Mouse (Mus musculus): ENCODE results near the gene Il1r1. TPM values are rescaled to one million over a fixed set of nuclear protein-coding genes. Genes with fewer than 3 reads are reported as not detected.

Il1r1 gene
- polyA plus RNA-seq, 2 experiments from 2014 or later, result 0.25 to 0.46 TPM

GRCm38 (mm10) chr1:40322543-40322942 lies 97.7 kb downstream of the Il1r1 start:
- no peak for ATAC-seq

DNA sequence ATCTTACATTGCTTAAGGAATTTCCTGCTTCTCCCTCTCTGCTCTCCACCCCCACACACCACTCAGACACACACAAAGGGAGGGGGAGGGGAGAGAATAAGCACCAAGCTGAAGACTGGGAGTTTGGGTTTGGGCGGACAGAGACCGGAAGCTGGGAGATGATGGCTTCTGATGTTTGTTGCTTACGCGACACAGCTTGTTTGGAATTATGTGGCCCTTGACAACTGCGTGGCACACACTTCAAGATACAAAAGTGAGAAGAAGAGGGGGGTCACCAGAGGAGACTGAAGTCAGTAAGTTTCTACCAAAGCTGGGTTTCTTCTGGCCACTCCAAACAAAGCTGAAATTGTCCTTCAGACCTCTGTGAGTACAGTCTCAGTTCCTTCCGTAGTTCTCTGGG lies 99.6 kb downstream of the Il1r1 start, which contains the start of gene Il1rl2:
Il1rl2 (plus strand) TSS at position 154 of the 400 bp plus-strand sequence.
- ATAC-seq, result peak; percentile 58

DNA sequence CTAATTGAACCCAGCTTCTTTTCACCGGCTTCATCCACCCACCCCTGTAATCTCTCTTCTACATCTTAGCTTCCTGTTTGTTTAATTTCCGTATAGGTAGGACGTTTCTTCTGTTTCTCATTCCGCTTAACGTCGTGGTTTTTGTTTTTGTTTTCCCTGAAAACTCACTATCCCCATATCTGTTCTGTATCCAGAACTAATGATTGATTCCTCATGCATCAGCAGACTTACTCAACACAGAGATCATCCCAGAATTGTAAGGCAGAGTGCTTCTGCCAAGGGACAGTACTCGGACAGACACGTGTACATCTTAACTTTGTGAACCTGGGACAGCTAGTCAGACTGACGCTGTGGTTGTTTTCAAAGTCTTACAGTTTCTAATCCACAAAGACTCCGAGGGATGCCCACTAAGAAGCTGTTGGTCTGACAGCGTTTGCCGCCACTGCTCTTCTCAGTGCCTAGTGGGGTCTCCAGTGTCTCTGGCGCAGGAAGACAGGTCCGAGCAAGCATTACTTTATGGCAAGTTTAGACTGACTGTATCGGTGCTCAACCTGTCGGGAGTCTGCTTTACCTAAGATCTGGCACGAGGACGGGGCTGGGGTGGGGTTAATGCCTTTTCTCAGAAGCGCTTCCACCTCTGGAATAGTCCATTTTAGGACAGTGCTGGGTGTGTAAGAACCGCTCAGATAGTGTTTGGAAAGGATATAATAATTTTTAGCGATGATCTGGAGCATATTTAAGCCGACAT lies 100.2 kb downstream of the Il1r1 start:
- peak; percentile 80 for ATAC-seq

DNA sequence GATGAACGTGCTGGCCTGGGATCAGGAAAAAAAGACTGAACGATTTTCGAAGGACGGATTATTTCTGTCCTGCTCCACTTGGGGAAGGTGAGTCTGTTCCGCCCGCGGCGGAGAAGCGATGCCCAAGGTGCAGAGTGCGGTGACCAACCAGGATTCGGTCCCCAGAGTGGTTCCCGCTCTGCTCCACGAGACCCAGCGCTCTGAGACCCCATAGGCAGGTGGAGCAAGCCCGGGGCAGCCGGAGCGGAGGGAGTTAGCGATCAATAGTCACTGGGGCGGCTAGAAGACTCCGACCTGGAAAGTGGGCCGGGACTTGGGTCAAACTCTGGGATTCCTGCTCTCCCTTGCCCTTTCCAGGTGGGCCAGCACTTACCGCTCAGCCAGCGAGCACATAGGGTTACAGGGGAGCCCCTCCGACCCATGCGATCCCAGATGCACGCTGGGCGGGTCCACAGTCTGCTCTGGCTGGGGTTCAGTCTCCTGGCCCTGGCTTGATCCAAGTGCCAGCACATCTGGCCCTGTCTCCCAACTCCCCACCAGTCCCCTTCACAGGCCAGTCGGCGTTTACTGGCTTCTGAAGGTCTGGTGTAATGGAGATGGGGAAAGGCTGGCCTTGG lies 100.9 kb downstream of the Il1r1 start:
- ATAC-seq, result no peak

GRCm38 (mm10) chr1:40327604-40328003 lies 102.7 kb downstream of the Il1r1 start:
- ATAC-seq, result no peak

GRCm38 (mm10) chr1:40329526-40329925 lies 104.6 kb downstream of the Il1r1 start:
- no peak for ATAC-seq

GRCm38 (mm10) chr1:40330181-40330580 lies 105.3 kb downstream of the Il1r1 start:
- no peak for ATAC-seq

GRCm38 (mm10) chr1:40339346-40339745 lies 114.5 kb downstream of the Il1r1 start:
- no peak for ATAC-seq

DNA sequence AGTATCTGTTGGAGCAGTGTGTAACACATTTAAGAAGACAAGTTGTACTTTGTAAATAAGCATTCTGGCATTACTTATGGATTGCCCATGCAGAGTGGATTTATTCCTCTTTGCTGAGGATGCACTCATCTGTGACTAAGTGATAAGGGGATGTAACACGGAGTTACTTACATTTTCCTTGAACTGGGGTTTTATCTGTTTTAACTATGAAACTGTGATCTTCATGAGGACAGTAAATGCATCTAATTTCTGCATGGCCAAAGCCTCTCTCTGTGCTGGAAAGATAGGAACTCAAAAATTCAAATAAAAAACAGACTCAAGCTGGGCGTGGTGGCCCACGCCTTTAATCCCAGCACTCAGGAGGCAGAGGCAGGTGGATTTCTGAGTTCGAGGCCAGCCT lies 115.2 kb downstream of the Il1r1 start:
- no peak for ATAC-seq

DNA sequence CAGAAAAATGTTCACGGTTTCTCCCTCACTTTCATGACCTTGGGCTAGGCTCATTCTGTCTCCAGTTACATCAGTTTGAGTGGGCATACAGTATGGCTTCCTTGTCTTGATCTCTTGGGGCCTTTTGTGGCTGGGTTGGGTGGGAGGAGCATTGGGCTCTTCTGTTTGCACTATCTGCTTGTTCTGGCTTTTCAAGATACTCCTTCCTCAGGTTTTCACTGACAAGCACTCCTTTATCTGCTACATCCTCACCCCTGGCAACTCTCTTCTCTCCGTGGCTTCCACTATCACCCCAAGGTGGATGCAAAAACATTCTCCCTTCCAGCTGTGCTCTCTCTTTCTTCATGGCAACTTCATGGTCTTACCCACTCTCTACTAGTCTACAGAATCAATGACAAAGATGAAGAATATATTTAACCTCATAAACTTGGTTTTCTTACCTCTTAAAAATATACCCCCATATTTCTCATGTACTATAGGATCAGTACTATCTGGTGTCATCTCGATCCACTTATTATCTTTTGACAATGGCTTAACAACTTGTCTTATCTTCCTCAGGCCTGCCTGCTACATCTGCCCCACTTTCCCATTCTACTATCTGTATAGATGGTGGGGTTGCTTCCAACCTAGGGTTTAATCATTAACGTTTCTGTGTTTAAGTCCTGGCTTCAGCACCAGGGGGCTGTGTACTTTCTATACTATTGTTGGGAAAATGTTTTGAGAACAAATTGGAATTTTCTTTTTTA lies 127.5 kb downstream of the Il1r1 start:
- ATAC-seq, result no peak

DNA sequence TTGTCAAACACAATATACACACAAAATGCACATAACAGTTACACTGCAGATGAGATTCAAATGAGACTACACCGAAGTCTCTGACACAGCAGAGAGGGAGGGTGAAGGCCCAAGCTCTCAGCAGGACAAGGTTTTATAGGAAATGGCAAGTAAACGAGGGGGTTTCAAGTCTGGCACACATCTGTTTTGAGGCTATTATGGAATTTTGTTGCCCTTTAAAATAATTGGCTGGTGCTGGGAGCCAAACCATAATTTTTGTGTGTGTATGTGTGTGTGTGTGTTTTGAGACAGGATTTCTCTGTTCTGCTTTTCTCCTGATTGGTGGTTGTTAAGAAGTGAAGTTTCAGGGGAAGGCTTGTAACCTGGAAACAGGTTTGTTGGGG lies 128.0 kb downstream of the Il1r1 start:
- ATAC-seq, result no peak

DNA sequence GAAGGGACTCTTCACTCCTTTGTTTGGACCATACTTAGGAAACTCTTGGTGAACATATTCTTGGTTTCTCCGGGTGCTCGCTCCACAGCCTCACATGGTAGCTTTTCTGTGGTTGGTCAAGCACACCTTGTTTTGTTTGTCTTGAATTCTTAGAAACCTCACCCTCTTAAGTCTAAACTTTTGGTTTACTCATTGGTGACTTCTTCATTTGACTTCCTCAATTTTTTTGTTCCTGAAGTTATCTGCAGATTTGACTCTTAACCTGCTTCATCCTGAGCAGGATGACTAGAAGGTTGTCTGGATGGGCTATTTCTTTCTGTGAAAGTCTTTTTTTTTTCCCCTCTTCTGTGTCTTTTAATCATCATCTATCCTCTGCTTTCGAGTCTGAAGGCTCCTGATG lies 129.8 kb downstream of the Il1r1 start:
- ATAC-seq, result no peak

- no peak for ATAC-seq
Measured at GRCm38 (mm10) chr1:40355431-40355843, 130.6 kb downstream of the Il1r1 start.

DNA sequence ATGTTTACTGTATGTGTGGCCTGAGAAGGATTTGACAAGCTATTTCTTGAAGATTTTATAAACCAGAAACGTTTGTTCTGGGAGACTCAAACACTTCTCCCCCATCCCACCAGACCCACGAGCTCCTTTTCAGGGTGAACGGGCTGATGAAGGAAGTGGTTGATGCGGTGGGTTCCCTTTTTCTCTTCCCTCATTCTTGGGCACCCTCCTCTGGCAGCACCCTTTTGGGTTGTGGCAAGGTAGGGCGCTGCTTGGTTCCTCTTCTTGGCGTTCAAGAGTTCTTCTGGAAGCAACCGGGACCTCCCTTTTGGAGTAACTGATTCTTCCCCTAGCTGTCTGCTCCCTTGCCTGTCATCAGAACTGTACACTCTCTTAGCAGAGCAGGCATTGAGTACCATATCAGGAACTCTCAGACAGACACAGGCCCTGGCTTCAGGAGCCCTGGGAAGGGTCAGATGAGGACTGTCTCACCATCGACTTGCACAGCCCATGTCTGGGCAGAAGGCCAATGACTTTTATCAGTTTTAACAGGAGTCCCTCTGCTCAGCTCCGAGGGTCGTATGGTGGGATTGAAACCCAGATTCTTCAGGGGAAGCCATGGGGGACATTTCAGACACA lies 131.1 kb downstream of the Il1r1 start:
- ATAC-seq, result no peak

DNA sequence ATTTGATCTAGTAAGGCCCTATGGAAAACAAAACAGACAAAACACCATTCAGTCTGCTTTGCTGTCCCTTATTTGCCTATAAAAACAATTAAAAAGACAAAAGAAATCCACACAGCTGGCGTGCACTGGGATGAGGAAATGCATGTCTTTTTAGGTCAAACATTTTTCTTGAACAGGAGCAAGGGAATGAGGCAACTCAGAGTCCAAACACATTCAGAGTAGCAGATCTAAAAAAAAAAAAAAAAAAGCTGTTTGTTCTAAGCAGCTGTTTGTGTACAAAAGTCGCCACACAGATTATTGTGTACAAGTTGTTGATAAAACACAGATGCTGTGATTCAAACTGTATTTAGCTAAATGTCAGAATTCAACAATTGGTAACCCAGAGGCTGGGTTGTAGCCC lies 133.0 kb downstream of the Il1r1 start:
- ATAC-seq, result no peak

DNA sequence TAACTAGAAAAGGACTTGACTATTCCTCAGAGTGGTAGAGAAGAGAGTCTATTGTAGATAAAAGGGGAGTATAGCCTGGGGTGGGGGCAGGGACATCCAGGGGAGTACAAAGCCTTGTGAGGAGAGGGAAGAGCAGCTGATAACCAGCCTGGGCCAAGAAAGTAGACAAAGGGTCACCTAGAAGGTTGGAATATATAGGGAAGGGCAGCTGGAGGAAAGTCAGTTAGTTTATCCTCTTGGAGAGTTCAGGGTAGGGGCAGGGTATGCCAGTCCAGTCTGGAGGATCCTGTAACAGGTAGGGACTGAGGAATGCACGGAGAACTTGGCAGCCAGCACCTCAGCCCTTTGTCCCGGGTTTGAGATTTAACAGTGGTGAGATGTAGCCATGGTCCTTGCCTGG lies 133.5 kb downstream of the Il1r1 start:
- ATAC-seq, result no peak

DNA sequence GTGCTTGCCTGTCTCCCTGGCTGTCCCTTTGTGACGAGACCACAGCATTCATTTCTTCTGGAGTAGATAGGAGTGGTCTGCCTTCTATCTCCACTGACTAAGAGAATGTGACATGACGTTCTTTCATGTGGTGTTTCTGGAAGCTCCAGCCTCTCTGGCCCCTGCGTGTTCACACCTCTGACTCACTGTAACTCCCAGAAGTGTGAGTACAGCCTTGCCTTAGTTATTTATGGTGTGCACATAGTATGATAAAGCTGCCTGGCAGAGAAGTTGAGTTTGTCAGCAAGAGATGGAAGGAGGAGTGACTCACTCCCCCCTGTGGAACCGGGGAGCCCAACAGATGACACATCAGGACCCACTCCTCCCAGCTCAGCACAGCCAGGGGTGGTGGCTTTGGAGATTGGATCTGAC lies 133.9 kb downstream of the Il1r1 start:
- ATAC-seq, result no peak

GRCm38 (mm10) chr1:40359731-40360130 lies 134.9 kb downstream of the Il1r1 start:
- ATAC-seq, result no peak

DNA sequence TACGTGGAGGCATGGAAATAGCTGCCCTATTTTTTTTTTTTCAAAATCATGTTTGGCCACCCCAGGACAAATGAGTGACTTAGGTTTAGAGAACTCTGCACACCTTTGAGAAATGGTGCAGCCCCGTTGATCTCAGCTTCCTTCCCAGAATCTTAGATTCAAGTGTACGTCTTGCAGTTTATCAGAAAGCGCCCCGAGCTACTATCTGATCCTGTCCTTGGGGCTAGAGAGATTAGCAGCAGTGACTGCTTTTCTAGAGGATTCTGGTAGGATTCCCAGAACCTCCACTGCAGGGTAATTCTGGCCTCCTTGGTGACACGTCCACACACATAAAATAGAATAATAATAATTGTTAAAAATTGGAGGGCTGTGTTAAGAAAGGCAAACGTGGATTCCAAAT lies 136.1 kb downstream of the Il1r1 start:
- ATAC-seq, result no peak

- ATAC-seq, result no peak
Measured at GRCm38 (mm10) chr1:40361596-40361995, 136.7 kb downstream of the Il1r1 start.

DNA sequence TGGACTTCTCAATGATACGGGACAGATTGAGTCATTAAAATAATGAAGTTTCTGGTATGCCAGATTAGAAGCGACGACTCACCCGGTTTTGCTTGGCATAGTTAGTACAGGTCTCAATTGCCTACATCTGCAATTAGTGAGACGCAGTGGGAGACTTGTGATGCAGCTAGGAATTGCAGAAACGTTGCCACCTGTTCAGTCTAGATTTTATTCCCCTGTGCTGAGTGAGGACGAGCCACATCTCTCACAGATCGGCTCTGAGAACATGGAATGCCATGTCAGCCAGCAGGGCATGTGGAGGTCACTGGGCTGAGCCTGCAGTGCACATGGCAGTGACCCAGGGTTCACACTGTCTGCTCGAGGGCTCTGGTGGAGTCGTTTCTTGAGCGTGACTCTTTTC lies 137.9 kb downstream of the Il1r1 start:
- no peak for ATAC-seq

Data from activated CD4-positive, CD25-positive, alpha-beta regulatory T cell, adult 4 months (primary cell).